Mouse (Mus musculus) frontal cortex, postnatal 14 days (tissue): Measurements from ENCODE around the gene Dcps.

Experiments used
- DNase-seq, 2 experiments: peaks; one replicate each; pipeline ENCODE4 v3.0.0; 2022; ENCODE audit warnings: low spot score in 2 of 2

Dcps gene

DNA sequence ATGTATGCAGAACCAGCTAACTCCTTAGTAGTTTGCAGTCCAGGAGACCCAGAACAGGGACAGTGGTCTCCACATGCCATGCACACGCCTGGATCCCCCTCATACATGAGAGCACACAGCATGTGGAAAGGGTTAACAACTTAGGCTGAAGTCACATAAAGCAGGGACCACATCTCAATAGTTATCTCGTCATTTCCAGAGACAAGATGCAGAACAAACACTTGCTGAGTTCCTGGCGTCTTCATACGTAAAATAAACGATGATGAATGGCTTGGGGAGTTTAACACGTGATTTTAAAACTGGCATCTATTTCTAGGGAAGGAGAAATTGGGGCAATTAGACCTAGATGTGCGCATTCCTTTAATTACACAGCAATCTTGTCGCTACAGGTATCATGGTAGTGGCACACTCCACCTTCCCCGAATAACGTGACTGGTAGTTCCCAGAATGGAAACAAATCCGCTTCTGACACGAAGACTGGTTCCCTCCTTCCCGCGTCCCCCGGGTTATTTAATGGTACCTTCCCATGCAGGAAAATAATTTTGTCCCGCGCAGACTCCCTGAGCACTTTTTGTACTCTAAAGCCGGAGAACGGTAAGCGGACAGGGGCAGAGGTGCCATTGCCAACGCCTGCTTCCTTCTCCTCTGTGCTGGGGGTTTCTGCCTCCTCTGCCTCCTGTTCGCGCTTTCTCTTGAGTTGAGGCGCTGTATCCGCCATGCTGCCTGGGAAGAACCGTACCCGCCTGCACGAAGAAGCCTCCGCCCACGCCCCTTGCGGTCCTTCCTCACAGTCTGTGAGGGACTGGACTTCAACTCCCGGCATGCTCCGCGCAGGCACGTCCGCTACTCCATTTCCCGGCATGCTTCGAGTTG lies at the start of gene Dcps:
Dcps (minus strand) TSS at position 811 of the 873 bp plus-strand sequence.
- peak; percentile 92 to 94 for DNase-seq

DNA sequence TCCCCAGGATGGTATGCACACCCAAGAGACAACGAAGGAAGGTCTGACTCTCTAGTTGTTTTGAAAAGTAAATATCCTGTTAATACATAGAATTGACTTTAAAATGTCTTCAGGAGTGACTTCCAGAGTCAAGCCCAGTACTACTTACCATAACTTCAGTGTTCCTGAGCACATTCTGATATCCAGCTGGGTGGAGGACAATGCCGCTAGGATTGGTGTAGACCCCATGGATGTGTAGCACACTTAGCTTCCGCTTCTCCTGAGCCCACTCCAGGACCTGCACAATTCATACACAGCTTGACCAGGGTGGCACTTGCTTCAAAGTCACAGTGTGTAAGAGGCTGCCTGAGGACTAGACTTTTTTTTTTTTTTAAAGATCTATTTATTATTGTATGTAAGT lies 47.6 kb upstream of the Dcps start:
- DNase-seq: no peak

DNA sequence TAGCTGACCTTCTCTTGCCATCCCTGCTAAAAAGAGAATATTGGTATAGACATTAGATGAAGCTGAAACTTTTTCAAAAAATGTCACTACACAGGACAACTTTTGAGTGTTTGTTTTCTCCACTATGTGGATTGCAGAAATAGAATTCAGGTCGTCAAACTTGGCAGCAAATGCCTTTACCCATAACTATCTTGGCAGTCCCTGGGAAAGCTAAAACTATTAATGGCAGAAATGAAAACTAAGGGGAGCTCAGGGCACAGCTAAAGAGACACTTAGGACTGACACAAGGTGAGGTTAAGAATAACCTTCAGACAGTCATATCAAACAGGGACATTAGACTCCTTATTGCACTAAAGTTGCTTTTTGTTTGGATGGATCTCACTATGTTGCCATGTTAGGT lies 42.1 kb upstream of the Dcps start:
- DNase-seq: no peak

DNA sequence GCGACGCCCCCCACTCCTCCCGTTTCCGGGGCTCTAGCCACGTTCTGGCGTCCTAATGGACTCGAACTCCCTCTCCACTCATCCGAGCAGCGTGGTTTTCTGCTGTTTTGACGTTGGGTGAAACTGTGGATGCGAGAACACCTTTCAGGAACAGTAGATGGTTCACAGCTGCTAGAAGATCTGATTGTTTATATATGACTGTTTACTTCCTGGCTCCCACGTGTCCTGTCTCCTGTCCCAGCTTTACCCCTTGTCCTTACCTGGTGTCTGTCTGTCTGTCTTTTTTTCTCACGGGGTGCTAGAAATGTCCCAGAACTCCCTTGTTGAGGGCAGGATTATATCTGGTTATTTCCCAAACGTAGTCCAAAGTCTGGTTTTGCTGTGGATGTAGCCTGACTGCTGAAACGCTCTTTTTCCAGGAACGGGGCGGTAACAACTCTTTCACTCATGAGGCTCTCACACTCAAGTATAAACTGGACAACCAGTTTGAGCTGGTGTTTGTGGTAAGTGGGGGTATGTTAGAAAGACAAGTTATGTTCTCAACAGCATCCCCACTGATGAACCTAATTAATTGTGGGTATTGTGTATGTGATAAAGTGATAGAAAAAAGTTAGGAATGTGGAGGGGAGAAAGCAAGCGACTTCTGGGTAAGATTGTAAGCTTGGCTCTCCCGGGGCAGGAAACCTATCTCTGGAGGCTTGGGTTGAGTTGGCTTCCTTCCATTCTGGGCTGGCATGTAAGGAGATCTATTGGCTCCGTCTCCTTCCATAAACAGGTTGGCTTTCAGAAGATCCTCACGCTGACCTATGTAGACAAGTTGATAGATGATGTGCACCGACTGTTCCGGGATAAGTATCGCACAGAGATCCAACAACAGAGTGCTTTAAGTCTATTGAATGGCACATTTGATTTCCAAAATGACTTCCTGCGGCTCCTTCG lies 36.0 kb upstream of the Dcps start:
- no peak for DNase-seq

DNA sequence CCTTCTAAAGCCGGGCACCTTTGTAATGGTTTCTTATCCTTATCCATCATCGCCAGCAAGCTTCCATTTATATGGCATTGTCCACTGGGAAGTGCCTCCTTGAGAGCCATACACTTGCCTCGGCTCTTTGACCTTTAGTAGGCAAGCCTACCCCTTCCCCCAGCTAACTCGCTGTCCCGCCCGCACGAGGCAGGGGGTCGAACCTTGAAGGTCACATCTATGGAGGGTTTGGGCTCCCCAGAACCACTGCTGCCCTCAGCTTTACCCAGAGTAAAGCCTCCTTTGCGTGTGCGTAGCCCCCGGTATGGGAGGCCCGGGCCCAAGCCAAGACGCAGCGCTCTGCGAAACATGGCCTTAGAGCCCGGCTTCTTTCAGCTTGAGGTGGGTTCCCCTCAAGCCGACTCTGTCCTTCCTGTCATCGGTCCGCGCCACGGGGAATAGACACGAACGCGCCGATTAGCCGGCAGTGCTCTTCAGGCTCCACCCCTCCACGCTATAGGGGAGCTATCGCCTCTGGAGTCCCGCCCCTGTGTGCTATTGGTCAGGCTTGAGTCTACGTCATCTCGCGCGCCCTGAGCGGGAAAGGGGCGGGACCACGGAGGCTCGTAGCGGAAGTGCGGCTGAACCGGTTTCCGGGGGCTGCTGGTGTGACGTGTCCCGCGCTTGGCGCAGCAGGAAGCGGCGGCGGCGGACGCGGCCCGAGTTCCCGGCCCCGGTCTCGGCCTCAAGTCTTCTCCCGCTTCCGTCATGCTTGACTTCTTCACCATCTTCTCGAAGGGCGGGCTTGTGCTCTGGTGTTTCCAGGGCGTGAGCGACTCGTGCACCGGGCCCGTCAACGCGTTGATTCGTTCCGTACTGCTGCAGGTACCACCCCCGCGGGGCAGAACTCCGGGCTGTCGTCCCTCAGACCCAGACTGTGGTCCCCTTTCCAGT lies 34.9 kb upstream of the Dcps start, which contains the start of gene Foxred1:
Foxred1 (minus strand) TSS at position 514 of the 933 bp plus-strand sequence.
- DNase-seq: peak; percentile 98 to 99

DNA sequence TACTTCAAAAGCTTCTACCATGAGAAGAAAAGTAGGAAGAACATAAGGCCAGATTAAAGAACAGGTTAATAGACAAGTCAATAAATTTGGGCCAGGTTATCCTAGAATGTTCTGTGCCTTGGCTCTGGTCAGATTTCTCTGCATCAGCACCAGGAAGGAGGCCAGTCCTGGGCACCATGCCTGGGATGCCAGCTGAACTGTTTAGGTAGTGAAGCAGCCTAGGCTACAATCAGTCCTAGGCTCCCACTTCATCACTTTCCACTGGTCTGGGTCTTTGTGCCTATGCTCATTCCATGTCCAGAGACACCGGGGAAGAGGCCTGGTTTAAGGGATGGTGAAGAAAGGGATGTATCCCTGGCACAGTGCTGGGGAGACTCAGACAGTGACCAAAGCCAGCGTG lies 28.6 kb upstream of the Dcps start:
- no peak for DNase-seq

DNA sequence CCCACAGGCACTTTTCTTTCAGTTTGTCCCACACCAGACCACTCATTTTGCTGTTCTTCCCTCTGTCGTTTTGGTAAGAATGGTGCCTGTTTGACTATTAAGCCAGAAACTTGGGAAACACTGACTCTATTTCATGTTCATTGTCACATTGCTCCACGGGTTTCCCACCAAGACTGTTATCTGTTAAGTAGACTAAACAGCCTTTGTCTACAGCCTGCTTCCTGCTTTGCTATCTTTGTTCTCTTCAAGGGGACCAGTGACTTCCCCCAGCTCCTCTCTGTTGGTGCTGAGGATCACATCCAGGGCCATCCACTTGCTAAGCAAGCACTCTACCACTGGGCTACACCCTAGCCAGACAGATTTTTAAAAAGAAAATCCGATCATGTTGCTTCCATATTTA lies 27.7 kb upstream of the Dcps start:
- no peak for DNase-seq

DNA sequence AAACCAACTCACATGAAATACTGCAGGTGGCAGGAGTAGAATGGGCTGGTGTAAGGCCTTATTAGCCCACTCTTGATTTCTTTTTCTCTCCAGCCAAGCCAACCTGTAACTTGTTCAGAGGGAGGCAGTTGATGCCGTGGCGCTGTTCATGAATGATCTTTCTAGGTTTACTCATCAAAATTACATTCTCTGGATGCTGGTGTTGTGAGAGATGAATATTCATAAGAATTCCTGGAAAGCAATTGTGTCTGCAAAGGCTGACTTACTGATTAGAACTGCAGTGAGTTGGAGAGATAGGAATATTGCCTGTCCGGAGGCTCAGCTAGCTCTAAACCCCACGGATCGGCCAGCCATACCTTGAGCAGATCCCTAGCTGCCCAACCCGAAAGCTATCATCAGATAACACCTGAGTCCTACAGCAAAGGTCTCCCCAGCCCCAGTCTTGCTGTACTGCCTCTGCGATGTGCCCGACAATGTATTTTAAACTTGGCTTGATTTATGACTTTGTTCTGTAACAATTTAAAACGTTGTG lies 24.7 kb upstream of the Dcps start:
- DNase-seq: no peak

DNA sequence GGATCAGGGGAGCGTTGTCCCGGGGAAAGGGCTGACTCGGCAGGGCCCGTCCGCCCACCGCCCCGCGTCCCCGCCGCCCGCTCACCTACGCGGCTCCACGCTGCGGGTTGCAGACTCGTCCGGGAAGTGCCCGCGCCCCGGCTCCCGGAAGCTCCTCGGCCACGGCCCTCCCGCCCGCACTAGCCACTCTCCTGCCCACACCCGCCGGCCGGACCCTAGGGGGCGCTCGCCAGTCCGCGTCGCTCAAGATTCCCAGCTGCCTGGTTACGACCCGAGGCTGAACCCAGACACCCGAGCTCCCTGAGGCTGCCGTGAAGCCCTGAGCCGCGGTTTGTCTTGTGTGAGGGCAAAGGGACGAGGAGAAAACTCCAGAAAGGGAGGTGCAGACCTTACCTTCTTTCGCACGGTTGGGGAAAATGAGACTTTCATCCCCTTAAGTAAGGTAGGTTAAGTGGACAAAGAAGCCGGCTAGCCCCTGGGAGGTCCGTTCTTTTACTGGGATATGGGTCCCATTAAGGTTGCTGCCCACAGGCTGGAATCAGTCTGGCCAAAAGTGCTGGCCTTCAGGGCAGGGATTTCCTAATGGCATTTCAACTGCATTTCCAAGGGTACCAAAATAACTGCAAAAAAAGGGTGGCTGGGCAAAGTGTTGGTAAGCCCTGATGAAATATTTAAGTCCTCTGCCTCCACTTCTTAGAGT lies 24.1 kb upstream of the Dcps start, which contains the start of the genes Srpr and Tirap:
Srpr (plus strand) TSS at position 404 of the 700 bp plus-strand sequence.
Tirap (minus strand) TSS at position 520 of the 700 bp plus-strand sequence.
- peak; percentile 61 to 76 for DNase-seq

DNA sequence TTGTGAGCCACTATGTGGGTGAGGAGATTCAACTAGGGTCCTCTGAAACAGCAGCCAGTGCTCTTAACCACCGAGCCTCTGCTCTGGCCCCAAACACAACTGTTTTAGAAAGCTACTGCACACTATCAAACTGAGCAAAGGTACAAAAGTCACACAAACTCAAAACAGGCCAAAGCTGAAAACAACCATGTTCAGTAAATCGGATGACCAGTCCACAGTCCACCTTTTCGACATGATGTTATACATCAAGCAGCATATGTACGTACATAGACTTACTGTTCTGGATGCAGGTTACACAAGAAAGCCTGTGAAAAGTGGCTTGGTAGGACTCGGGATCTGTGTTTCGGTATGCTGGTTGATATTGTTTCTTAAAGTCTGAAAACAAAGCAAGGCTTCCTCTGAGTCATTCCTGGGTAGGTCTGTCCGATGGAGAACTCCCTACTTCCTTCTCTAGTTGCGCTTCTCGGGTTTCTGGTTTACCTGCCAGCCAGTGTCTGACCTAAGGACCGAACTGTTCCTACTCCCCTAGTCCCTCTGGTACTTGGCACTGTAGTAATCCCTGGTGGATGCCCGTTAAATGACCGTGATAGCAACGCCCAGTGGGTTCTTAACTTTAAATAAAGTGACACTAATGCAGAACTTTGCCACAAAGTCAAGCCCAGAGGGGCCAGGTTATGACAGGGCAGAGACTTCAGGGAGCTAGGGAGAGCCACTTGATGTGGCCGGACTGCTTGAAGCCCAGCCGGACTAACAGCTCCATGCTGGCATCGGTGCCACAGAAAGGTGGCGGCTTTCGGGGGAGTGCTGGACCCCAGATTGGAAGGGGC lies 23.3 kb upstream of the Dcps start:
- DNase-seq: no peak

DNA sequence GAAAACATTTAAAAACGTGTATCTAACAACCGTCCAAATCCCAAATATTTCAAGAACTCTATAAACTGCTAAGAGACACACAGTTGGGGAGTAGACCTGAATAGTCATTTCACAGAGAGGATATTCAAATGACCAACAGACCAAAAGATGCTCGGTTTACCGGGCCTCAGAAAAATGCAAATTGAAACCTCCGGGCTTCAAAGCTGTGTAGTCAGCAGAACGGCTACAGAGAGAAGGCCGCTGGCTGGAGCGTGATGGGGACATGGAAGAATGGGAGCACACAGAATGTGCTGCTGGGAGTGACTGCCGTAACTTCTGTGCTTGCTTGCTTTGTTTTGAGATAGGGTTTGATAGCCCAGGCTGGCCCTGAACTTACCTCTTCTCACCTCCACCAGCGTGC lies 22.5 kb upstream of the Dcps start:
- DNase-seq: no peak

DNA sequence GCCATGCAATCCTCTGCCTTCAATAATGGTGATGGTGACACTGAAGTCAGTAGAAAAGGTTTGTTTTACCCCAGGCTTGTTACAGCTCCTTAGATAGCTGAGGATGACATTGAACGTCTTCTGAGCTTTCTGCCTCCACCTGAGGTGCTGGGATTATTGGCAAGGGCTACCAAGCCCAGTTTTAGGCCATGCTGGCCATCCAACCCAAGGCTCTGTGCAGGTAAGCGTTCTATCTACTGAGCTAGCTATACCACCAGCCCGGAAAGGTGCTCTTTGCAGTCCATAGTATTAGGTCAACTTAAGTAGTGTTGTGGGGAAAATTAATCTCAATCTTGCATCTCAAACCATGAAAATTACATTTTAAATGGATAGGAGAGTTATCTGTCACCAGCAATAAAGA lies 21.8 kb upstream of the Dcps start:
- no peak for DNase-seq

DNA sequence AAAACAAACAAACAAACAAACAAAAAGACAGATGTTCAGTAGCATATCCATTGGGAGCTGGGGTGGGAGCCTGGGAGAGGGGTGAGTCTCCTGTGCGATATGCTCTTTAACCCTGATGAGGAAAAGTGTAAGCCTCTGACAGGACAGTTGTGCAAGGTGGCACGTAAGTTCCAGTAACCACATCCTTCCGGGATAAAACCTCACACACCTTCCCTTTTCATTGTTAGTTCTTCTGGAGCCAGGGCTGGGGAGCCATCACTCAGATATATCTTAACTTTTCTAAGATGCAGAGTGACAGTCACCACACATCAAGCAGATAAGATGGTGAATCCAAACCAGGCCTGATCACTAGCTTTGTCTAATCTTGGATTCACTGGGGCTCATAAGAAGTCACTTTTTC lies 18.2 kb upstream of the Dcps start:
- no peak for DNase-seq

DNA sequence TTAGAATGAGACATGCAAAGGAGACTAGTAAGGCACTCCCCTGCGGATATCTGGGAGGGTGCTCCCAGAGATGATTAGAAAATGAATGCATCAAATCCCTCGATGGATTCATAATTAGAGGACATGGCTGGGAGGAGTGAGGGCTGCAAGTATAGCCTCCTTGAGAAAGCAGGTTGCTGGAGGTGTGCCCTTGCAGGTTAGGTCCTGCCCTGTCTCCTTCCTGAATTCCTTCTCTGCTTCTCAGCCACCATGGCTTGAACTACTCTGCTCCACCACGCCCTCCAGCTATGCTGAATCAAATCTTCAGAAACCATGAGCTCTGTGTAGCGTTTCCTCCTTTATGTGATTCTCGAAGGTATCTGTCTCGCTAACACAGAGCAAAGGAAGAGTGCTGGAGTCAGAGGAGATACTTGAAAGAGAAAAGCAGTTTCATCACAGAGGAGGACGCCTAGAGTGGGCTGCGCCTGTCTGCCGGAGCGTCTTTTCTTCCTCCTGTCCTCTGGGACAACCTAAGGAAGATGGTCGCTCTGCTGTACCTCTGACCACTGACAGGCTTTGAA lies 17.2 kb upstream of the Dcps start:
- DNase-seq: no peak

DNA sequence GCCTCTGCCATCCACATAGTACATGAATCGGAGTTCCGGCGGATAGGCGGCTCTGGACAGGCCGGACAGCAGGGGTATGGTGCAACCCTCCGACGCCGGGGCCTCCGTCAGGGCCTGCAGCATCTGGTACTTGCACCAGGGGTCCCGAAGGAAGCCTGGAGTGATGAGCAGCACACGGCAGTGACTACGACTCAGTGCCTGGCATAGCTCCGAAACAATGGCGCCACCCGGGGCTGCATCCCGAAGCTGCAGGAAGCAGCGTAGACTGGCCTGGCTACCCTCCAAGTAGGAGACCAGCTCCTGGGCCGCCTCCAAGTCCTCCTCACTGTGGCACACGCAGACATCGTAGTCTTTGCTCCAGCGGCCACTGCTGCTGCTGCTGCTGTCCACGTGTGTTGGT lies 12.8 kb upstream of the Dcps start:
- peak; percentile 29 to 34 for DNase-seq

DNA sequence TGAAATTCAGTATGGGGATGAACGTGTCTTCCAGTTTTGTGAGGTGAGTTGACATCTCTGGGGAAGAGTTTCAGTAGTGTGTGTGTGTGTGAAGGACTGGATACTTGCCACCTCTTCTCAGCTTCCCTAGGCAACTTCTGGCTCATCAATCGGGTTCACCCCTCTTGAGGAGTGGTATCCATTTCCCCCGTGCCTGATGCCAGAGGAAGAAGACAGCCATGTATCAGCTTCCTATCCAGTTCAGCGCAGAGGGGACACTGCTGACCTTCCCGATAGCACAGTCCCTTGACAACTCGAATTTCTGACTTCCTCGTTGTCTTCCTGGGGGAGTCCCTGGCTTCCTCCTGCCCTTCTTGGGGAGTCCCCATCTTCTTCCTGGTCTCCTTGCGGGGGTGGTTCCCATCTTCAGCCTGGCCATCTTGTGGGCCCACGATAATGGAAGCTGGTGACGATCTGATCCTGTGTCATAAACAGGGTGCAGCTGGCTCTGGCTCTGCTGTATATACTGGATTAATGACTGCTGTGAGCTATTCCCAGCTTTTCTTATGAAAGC lies 11.6 kb upstream of the Dcps start:
- DNase-seq: no peak

DNA sequence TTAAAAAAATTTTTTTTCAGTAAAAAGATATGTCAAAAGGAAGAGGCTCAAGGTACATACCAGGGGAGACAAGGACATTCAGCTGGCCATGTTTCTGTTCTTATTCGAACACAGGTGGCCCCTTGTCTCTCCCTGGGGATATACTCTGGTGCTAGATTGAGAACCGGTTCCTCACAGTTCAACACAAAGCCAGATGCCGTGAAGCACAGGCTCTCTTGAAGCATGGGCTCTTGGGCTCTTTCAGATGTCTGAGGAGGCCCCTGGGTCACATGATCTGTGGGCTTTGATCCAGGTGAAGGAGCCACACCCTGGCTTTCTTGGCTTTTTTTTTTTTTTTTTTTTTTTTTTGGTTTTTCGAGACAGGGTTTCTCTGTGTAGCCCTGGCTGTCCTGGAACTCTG lies 10.6 kb upstream of the Dcps start:
- no peak for DNase-seq

DNA sequence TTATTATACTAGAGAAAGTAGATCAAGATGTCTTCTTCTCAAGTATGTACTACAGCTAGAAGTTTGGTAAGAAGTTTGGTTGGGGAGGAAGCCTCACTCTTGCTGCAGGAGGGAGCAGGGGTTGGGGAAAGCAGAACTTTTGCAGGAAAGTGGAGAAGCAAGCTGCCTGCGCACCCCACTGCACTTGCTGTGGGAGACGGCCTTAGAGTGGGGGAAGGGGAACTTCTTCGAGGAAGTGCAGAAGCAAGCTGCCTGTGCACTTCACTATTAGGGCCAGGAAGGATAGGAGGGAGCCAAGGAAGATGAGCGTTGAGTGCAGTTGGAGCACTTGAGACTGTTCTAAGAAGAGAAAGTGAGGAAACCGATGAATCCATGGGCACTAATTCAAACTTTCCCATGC lies 7.5 kb upstream of the Dcps start:
- no peak for DNase-seq

DNA sequence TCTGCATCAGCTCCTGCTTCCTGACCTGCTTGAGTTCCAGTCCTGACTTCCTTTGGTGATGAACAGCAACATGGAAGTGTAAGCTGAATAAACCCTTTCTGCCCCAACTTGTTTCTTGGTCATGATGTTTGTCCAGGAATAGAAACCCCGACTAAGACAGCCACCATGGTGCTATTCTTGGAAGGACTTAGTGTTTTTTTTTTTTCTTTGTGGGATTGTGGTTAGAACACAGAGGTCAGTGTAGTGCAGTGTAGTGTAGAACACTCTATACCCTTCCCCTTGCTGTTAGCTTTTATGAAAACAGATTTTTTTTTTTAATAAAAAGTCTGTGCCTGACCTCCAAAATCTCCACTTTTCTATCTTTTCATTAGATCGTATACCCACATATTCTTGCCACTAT lies 7.0 kb upstream of the Dcps start:
- DNase-seq: no peak
